Mouse (Mus musculus): ENCODE measurements around the gene Birc2. TPM values are rescaled to one million over a fixed set of nuclear protein-coding genes. Genes with fewer than 3 reads are reported as not detected.

Birc2 gene
- polyA plus RNA-seq, 1 experiment from 2014 or later: 47.7 TPM

GRCm38 (mm10) chr9:7797542-7797941 lies 39.3 kb downstream of the Birc2 start:
- no peak overlapping the region for H3K27ac ChIP-seq (ENCODE audit: low read depth, low read length)
- DNase-seq (ENCODE audit: low spot score): no peak

DNA sequence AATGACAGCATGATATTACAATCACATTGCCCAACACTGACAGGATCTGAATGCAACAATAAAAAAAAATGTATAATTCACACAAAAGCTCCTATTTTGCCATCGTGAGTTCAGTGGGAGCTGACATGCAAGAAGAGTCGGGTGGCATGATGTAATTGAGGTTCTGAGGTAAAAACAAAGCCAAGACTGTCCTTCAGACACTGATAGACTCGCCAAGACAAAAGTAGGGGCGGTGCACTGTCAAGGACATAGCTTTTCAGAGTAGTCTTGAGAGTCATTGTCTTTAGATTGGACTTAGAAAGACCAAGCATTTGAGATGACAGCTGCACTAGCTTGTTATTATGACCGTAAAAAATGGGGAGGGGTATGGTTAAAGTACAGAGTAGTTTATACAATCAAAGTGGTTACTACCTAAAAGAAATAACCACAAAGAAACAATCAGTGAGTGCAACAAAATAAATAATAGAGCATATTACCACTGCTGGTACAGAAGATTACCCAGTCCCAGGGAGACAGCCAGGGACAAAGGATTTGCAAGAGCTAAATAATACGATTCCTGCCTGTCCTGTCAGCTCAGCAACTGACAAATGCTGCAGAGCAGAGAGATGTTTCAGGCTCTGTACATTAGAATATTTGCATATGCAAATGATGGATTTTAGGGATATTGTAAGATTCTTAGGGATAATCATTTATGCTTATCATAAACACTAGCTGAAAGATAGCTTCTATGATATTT lies 40.6 kb downstream of the Birc2 start:
- ATAC-seq (replicated peaks; ENCODE audit: low FRiP score): no peak
- Histone ChIP-seq H3K27ac (ENCODE audit: low read depth, low read length) (no peak overlapping the region), H3K9ac (ENCODE audit: low read length) (no peak overlapping the region), H3K9me3 (ENCODE audit: control insufficient read depth, low read length) (no peaks in the 10 kb centered on the region), H3K36me3 (ENCODE audit: control insufficient read depth, insufficient read depth, low read length) (no peaks in the 10 kb centered on the region; the same call in 1 of the 2 replicates), H3K4me1 (replicated peaks; ENCODE audit: control insufficient read depth, insufficient read depth, low read length) (no peaks in the 10 kb centered on the region), H3K4me3 (ENCODE audit: low read depth, low read length) (no peak overlapping the region), H3K27me3 (ENCODE audit: control insufficient read depth, insufficient read depth, low read length) (no peaks in the 10 kb centered on the region), H3K4me2 (ENCODE audit: low read depth, low read length, severe bottlenecking) (no peak overlapping the region)
- WGBS: 75% methylated on average over 6 of the region's 6 CpGs
- no peak for DNase-seq (ENCODE audit: low spot score)

More at GRCm38 (mm10) chr9:7797542-7797941, 39.3 kb downstream of the Birc2 start:
- H3K27me3 ChIP-seq (ENCODE audit: control insufficient read depth, insufficient read depth, low read length): no peaks in the 10 kb centered on the region
- WGBS: 88% methylated on average over 2 of the region's 2 CpGs
- no peaks in the 10 kb centered on the region; the same call in 1 of the 2 replicates for H3K36me3 ChIP-seq (ENCODE audit: control insufficient read depth, insufficient read depth, low read length)
- no peak overlapping the region for H3K9ac ChIP-seq (ENCODE audit: low read length)
- H3K4me2 ChIP-seq (ENCODE audit: low read depth, low read length, severe bottlenecking): no peak overlapping the region
- H3K4me1 ChIP-seq (replicated peaks; ENCODE audit: control insufficient read depth, insufficient read depth, low read length): no peaks in the 10 kb centered on the region
- no peak for ATAC-seq (replicated peaks; ENCODE audit: low FRiP score)
- no peaks in the 10 kb centered on the region for H3K9me3 ChIP-seq (ENCODE audit: control insufficient read depth, low read length)
- no peak overlapping the region for H3K4me3 ChIP-seq (ENCODE audit: low read depth, low read length)

DNA sequence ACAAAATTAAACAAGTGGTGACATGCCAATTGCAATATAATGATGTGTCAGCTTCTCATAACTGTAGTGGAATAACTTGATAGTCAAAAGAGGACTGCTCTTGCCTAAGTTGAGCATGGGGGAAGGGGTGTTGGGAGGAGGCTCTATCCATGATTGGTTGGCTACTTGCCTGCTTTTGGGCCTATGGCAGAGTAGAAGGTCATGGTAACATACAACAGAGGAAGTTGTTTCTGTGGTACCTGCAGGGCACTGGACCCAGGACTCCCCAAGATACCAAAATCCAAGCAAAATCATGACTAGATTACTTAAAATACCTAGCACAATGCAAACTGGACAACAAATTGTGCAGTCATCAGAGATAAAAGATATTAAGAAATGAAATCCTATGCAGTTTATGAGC lies 41.3 kb downstream of the Birc2 start:
- Histone ChIP-seq H3K27ac (ENCODE audit: low read depth, low read length) (no peak overlapping the region), H3K4me1 (replicated peaks; ENCODE audit: control insufficient read depth, insufficient read depth, low read length) (no peaks in the 10 kb centered on the region), H3K9me3 (ENCODE audit: control insufficient read depth, low read length) (no peaks in the 10 kb centered on the region), H3K36me3 (ENCODE audit: control insufficient read depth, insufficient read depth, low read length) (no peaks in the 10 kb centered on the region; the same call in 1 of the 2 replicates), H3K9ac (ENCODE audit: low read length) (no peak overlapping the region), H3K4me3 (ENCODE audit: low read depth, low read length) (no peak overlapping the region), H3K27me3 (ENCODE audit: control insufficient read depth, insufficient read depth, low read length) (no peaks in the 10 kb centered on the region), H3K4me2 (ENCODE audit: low read depth, low read length, severe bottlenecking) (no peak overlapping the region)
- ATAC-seq (replicated peaks; ENCODE audit: low FRiP score) (no peak), DNase-seq (ENCODE audit: low spot score) (no peak)

DNA sequence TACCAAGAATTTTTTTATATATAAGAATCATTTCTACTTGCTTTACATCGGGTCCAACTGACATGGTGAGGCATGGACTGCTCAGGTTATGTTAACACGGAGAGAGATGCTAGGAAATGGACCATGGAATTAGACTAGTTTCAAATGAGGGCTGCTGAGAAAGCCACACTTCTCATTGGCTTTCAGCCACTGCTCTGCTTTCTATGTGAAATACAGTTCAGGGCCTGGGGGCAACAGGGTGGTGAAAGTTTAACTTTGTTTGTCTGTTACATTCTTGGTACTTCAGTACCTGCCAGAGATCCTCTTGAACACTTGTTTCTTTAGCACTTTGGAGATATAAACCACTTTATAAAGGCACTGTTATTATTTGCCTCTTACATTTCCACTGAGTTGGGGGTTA lies 43.3 kb downstream of the Birc2 start:
- H3K9ac ChIP-seq (ENCODE audit: low read length): no peak overlapping the region
- H3K9me3 ChIP-seq (ENCODE audit: control insufficient read depth, low read length): no peaks in the 10 kb centered on the region
- no peaks in the 10 kb centered on the region for H3K4me1 ChIP-seq (replicated peaks; ENCODE audit: control insufficient read depth, insufficient read depth, low read length)
- no peaks in the 10 kb centered on the region; the same call in 1 of the 2 replicates for H3K36me3 ChIP-seq (ENCODE audit: control insufficient read depth, insufficient read depth, low read length)
- WGBS: 86% methylated on average over 2 of the region's 2 CpGs
- H3K4me3 ChIP-seq (ENCODE audit: low read depth, low read length): no peak overlapping the region
- DNase-seq (ENCODE audit: low spot score) (no peak), ATAC-seq (replicated peaks; ENCODE audit: low FRiP score) (no peak)
- H3K27me3 ChIP-seq (ENCODE audit: control insufficient read depth, insufficient read depth, low read length): no peaks in the 10 kb centered on the region
- H3K27ac ChIP-seq (ENCODE audit: low read depth, low read length): no peak overlapping the region
- no peak overlapping the region for H3K4me2 ChIP-seq (ENCODE audit: low read depth, low read length, severe bottlenecking)

- Histone ChIP-seq H3K4me1 (replicated peaks; ENCODE audit: control insufficient read depth, insufficient read depth, low read length) (no peaks in the 10 kb centered on the region), H3K27ac (ENCODE audit: low read depth, low read length) (no peak overlapping the region), H3K9ac (ENCODE audit: low read length) (no peak overlapping the region), H3K9me3 (ENCODE audit: control insufficient read depth, low read length) (no peaks in the 10 kb centered on the region), H3K4me2 (ENCODE audit: low read depth, low read length, severe bottlenecking) (no peak overlapping the region), H3K4me3 (ENCODE audit: low read depth, low read length) (no peak overlapping the region), H3K36me3 (ENCODE audit: control insufficient read depth, insufficient read depth, low read length) (no peaks in the 10 kb centered on the region; the same call in 1 of the 2 replicates), H3K27me3 (ENCODE audit: control insufficient read depth, insufficient read depth, low read length) (no peaks in the 10 kb centered on the region)
- DNase-seq (ENCODE audit: low spot score) (no peak), ATAC-seq (replicated peaks; ENCODE audit: low FRiP score) (no peak)
- WGBS: 93% methylated on average over 11 of the region's 11 CpGs
These were observed 46.2 kb downstream of the Birc2 start for GRCm38 (mm10) chr9:7790580-7791084.

GRCm38 (mm10) chr9:7789764-7790575 lies 46.9 kb downstream of the Birc2 start:
- WGBS: 85% methylated on average over 8 of the region's 8 CpGs
- Histone ChIP-seq H3K4me3 (ENCODE audit: low read depth, low read length) (no peak overlapping the region), H3K36me3 (ENCODE audit: control insufficient read depth, insufficient read depth, low read length) (no peaks in the 10 kb centered on the region; the same call in 1 of the 2 replicates), H3K4me2 (ENCODE audit: low read depth, low read length, severe bottlenecking) (no peak overlapping the region), H3K9me3 (ENCODE audit: control insufficient read depth, low read length) (no peaks in the 10 kb centered on the region), H3K4me1 (replicated peaks; ENCODE audit: control insufficient read depth, insufficient read depth, low read length) (no peaks in the 10 kb centered on the region), H3K9ac (ENCODE audit: low read length) (no peak overlapping the region), H3K27me3 (ENCODE audit: control insufficient read depth, insufficient read depth, low read length) (no peaks in the 10 kb centered on the region), H3K27ac (ENCODE audit: low read depth, low read length) (no peak overlapping the region)
- ATAC-seq (replicated peaks; ENCODE audit: low FRiP score) (no peak), DNase-seq (ENCODE audit: low spot score) (no peak)

GRCm38 (mm10) chr9:7788411-7788810 lies 48.5 kb downstream of the Birc2 start:
- Histone ChIP-seq H3K36me3 (ENCODE audit: control insufficient read depth, insufficient read depth, low read length) (no peaks in the 10 kb centered on the region; the same call in 1 of the 2 replicates), H3K9ac (ENCODE audit: low read length) (no peak overlapping the region), H3K4me1 (replicated peaks; ENCODE audit: control insufficient read depth, insufficient read depth, low read length) (no peaks in the 10 kb centered on the region; the same call in 1 of the 2 replicates), H3K27ac (ENCODE audit: low read depth, low read length) (no peak overlapping the region), H3K4me2 (ENCODE audit: low read depth, low read length, severe bottlenecking) (no peak overlapping the region), H3K9me3 (ENCODE audit: control insufficient read depth, low read length) (no peaks in the 10 kb centered on the region), H3K27me3 (ENCODE audit: control insufficient read depth, insufficient read depth, low read length) (no peaks in the 10 kb centered on the region), H3K4me3 (ENCODE audit: low read depth, low read length) (no peak overlapping the region)
- ATAC-seq (replicated peaks; ENCODE audit: low FRiP score): no peak
- DNase-seq (ENCODE audit: low spot score): no peak
- WGBS: 85% methylated on average over 6 of the region's 6 CpGs

- H3K9me3 ChIP-seq (ENCODE audit: control insufficient read depth, low read length): no peaks in the 10 kb centered on the region
- no peak overlapping the region for H3K27ac ChIP-seq (ENCODE audit: low read depth, low read length)
- no peak for ATAC-seq (replicated peaks; ENCODE audit: low FRiP score)
- H3K9ac ChIP-seq (ENCODE audit: low read length): no peak overlapping the region
- H3K36me3 ChIP-seq (ENCODE audit: control insufficient read depth, insufficient read depth, low read length): no peaks in the 10 kb centered on the region; the same call in 1 of the 2 replicates
- H3K4me2 ChIP-seq (ENCODE audit: low read depth, low read length, severe bottlenecking): no peak overlapping the region
- H3K4me3 ChIP-seq (ENCODE audit: low read depth, low read length): no peak overlapping the region
- DNase-seq (ENCODE audit: low spot score): no peak
- H3K4me1 ChIP-seq (replicated peaks; ENCODE audit: control insufficient read depth, insufficient read depth, low read length): no peaks in the 10 kb centered on the region; the same call in 1 of the 2 replicates
- 90% methylated on average over 7 of the region's 7 CpGs for WGBS
- H3K27me3 ChIP-seq (ENCODE audit: control insufficient read depth, insufficient read depth, low read length): no peaks in the 10 kb centered on the region
These were observed 50.8 kb downstream of the Birc2 start for GRCm38 (mm10) chr9:7786086-7786485.

Measured in forebrain, embryonic 11.5 days (tissue).